Comparison of ENCODE assay signal across 15 mouse cellular contexts in the genomic region with DNA sequence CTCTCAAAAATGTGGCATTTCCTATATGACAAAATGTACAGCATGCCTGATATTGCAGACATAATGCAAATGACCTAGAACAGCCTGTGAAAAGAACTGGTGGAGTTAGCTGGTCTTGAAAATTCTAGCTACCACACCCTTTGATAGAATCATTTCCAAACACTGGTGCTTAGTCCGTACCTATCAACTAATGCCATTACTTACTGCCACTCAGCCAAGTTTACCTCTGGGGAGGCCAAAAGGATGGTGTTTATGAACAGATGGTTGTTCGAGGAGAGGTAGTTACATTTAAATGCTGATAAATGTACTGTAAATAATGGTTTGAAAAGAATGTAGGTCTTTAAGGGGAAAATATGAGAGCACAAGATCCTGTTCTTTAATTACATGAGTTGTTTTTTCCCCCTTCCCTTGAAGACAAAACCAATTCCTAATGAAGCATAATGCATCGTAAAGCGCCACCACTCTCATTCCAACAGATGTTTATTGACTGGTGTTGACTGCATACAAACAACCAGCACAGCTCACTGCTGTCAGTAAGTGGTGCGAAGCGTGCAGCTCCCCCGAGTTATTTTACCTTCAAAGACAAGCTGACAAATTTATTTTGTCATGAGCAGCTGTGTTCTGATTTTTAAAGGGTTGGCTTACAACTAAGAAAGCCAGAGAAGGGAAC.
DNase-seq lines count a peak whose midpoint lies in the region; ATAC-seq lines count a peak whose summit lies in the region.
"Had no signal": no experiment of that assay in that cellular context is flagged by ENCODE, and none has a peak within 500 bp of the region (broad histone marks: within the 10 kb centered on the region; RNA-seq: fewer than 3 reads in every experiment).

No protein-coding gene starts in this region.

- no peak overlapping the region for H3K4me3 ChIP-seq in forebrain, embryonic 15.5 days
- no peak overlapping the region for H3K4me3 ChIP-seq in neural tube, embryonic 12.5 days
- no peak overlapping the region for H3K4me3 ChIP-seq in kidney, embryonic 14.5 days (ENCODE audit: low read length)
- H3K4me3 ChIP-seq: embryonic facial prominence, embryonic 13.5 days had no signal

- H3K36me3 ChIP-seq in forebrain, embryonic 15.5 days = no peaks in the 10 kb centered on the region
- no peaks in the 10 kb centered on the region for H3K36me3 ChIP-seq in neural tube, embryonic 12.5 days
- H3K36me3 ChIP-seq in kidney, embryonic 14.5 days (ENCODE audit: control insufficient read depth, insufficient read depth, low read length) = no peaks in the 10 kb centered on the region
- H3K36me3 ChIP-seq: embryonic facial prominence, embryonic 13.5 days had no signal

- peaks cover 16% of the 10 kb centered on the region for H3K4me1 ChIP-seq in forebrain, embryonic 15.5 days
- no peaks in the 10 kb centered on the region; the same call in 1 of the 2 replicates for H3K4me1 ChIP-seq in neural tube, embryonic 12.5 days
- no peaks in the 10 kb centered on the region for H3K4me1 ChIP-seq in kidney, embryonic 14.5 days (ENCODE audit: control insufficient read depth, insufficient read depth, low read length)

- DNase-seq in embryo, embryonic 10.5 days (ENCODE audit: low spot score) = peak; percentile 2
- DNase-seq in embryo, embryonic 11 days = no peak
- DNase-seq in layer of hippocampus, postnatal 10 days (ENCODE audit: low spot score in 2 of 2) = peak; percentile 15 to 32
- DNase-seq in layer of hippocampus, adult 11-12 months (ENCODE audit: low spot score) = no peak
- DNase-seq in adrenal gland, postnatal 10 days = no peak
- DNase-seq: cerebellum, adult 9-10 months; gastrocnemius, postnatal 25 days; kidney, adult 9 months; lung, adult 18-20 months; lung, postnatal 4 days; thymus, adult 18-20 months had no signal

- no peaks in the 10 kb centered on the region for H3K27me3 ChIP-seq in forebrain, embryonic 15.5 days
- H3K27me3 ChIP-seq in neural tube, embryonic 12.5 days (replicated peaks) = no peaks in the 10 kb centered on the region
- no peaks in the 10 kb centered on the region for H3K27me3 ChIP-seq in kidney, embryonic 14.5 days (ENCODE audit: control insufficient read depth, insufficient read depth, low read length)
- H3K27me3 ChIP-seq: embryonic facial prominence, embryonic 13.5 days had no signal

- peak; percentile 89 for ATAC-seq in forebrain, embryonic 15.5 days (replicated peaks)
- ATAC-seq in neural tube, embryonic 12.5 days (ENCODE audit: low FRiP score, low read depth) = peak; percentile 37; the same call in 1 of the 2 replicates
- no peak; the same call in 1 of the 2 replicates for ATAC-seq in kidney, embryonic 14.5 days (ENCODE audit: low FRiP score, low TSS enrichment)

- no peak overlapping the region; the same call in 1 of the 2 replicates for H3K4me2 ChIP-seq in forebrain, embryonic 15.5 days (replicated peaks)
- H3K4me2 ChIP-seq in neural tube, embryonic 12.5 days (replicated peaks) = peak overlapping the region; percentile 10; the same call in 1 of the 2 replicates
- H3K4me2 ChIP-seq in kidney, embryonic 14.5 days (replicated peaks; ENCODE audit: low read depth, low read length) = no peak overlapping the region
- H3K4me2 ChIP-seq: embryonic facial prominence, embryonic 13.5 days had no signal

- no peak overlapping the region for H3K9ac ChIP-seq in forebrain, embryonic 15.5 days (replicated peaks)
- H3K9ac ChIP-seq in neural tube, embryonic 12.5 days = no peak overlapping the region
- no peak overlapping the region for H3K9ac ChIP-seq in kidney, embryonic 14.5 days (ENCODE audit: low read depth, low read length)
- H3K9ac ChIP-seq: embryonic facial prominence, embryonic 13.5 days had no signal

- 41% methylated on average over 7 of the region's 7 CpGs for WGBS in forebrain, embryonic 15.5 days
- WGBS in neural tube, embryonic 12.5 days = 35% methylated on average over 7 of the region's 7 CpGs
- WGBS in kidney, embryonic 14.5 days = 46% methylated on average over 7 of the region's 7 CpGs

- H3K9me3 ChIP-seq in forebrain, embryonic 15.5 days = no peaks in the 10 kb centered on the region
- H3K9me3 ChIP-seq in neural tube, embryonic 12.5 days = no peaks in the 10 kb centered on the region
- no peaks in the 10 kb centered on the region for H3K9me3 ChIP-seq in kidney, embryonic 14.5 days (ENCODE audit: control insufficient read depth, low read length)
- H3K9me3 ChIP-seq: embryonic facial prominence, embryonic 13.5 days had no signal

- H3K27ac ChIP-seq in forebrain, embryonic 15.5 days (replicated peaks) = peak overlapping the region; percentile 43
- H3K27ac ChIP-seq in neural tube, embryonic 12.5 days = no peak overlapping the region
- no peak overlapping the region for H3K27ac ChIP-seq in kidney, embryonic 14.5 days (ENCODE audit: low read depth, low read length)
- H3K27ac ChIP-seq: embryonic facial prominence, embryonic 13.5 days had no signal

Comparison
In these comparisons a context has a peak if more than half of its experiments do, and no peak if none do; other contexts are left out.
1. DNase-seq: peak in embryo, embryonic 10.5 days (single experiment) and layer of hippocampus, postnatal 10 days (2 of 2); none in embryo, embryonic 11 days (single experiment), layer of hippocampus, adult 11-12 months (single experiment) and adrenal gland, postnatal 10 days (single experiment).